Mouse (Mus musculus) CD4-positive helper T cell, adult 2 months (primary cell): ENCODE results near the gene Nppa.
"Not testable (repeated sequence)": the region's sequence is repeated elsewhere in the genome, so short reads cannot be mapped to it uniquely, and the experiment has no call there.

ENCODE experiments used
- DNase-seq: peaks from one replicate; pipeline ENCODE4 v3.0.0-alpha.2; 2012; ENCODE audit warnings: low read depth, missing footprints, low spot score

The Nppa gene

GRCm38 (mm10) chr4:148011332-148011731, 10.8 kb downstream of the Nppa start:
- DNase-seq: no peak

- no peak for DNase-seq
Observed at GRCm38 (mm10) chr4:148012216-148012615, 11.7 kb downstream of the Nppa start.

- no peak for DNase-seq
Observed at GRCm38 (mm10) chr4:148015418-148015817, 14.9 kb downstream of the Nppa start.

GRCm38 (mm10) chr4:148016981-148017380, 16.5 kb downstream of the Nppa start:
- no peak for DNase-seq

GRCm38 (mm10) chr4:148018410-148018809, 17.9 kb downstream of the Nppa start:
- no peak for DNase-seq

- no peak for DNase-seq
Observed at GRCm38 (mm10) chr4:148024003-148024402, 23.5 kb downstream of the Nppa start.

GRCm38 (mm10) chr4:148029297-148029696, 28.8 kb downstream of the Nppa start:
- no peak for DNase-seq

- no peak for DNase-seq
Observed at GRCm38 (mm10) chr4:148030506-148030905, 30.0 kb downstream of the Nppa start.

- DNase-seq: peak; percentile 81
Observed at GRCm38 (mm10) chr4:148033858-148034410, 33.4 kb downstream of the Nppa start.

- DNase-seq: no peak
Observed at GRCm38 (mm10) chr4:148035440-148035839, 34.9 kb downstream of the Nppa start.

- no peak for DNase-seq
Observed at GRCm38 (mm10) chr4:148038079-148038599, 37.6 kb downstream of the Nppa start.

- DNase-seq: peak; percentile 100
Observed at GRCm38 (mm10) chr4:148038600-148039253, 38.2 kb downstream of the Nppa start, which contains the start of the genes Clcn6 and Mthfr. Clcn6 (minus strand) TSS chr4:148038821. Mthfr (plus strand) TSS chr4:148039077.

- peak; percentile 35 for DNase-seq
Observed at GRCm38 (mm10) chr4:148039254-148040028, 38.9 kb downstream of the Nppa start.

- DNase-seq: no peak
Observed at GRCm38 (mm10) chr4:148040029-148040830, 39.7 kb downstream of the Nppa start.

- peak; percentile 55 for DNase-seq
Observed at GRCm38 (mm10) chr4:148040933-148041610, 40.5 kb downstream of the Nppa start.

- DNase-seq: peak; percentile 48
Observed at GRCm38 (mm10) chr4:148041611-148042191, 41.2 kb downstream of the Nppa start.

GRCm38 (mm10) chr4:148043327-148043726, 42.8 kb downstream of the Nppa start:
- not testable (repeated sequence) for DNase-seq

GRCm38 (mm10) chr4:148044113-148044512, 43.6 kb downstream of the Nppa start:
- DNase-seq: no peak

GRCm38 (mm10) chr4:148046450-148047031, 46.0 kb downstream of the Nppa start:
- DNase-seq: no peak

- not testable (repeated sequence) for DNase-seq
Observed at GRCm38 (mm10) chr4:148050396-148050914, 49.9 kb downstream of the Nppa start.
